Mouse (Mus musculus): ENCODE data around the gene Chrnb1. TPM values are rescaled to one million over a fixed set of nuclear protein-coding genes. Genes with fewer than 3 reads are reported as not detected.

Chrnb1 gene
- total and polyA plus RNA-seq, 3 experiments = 0.31 to 1.6 TPM; not detected in 1

DNA sequence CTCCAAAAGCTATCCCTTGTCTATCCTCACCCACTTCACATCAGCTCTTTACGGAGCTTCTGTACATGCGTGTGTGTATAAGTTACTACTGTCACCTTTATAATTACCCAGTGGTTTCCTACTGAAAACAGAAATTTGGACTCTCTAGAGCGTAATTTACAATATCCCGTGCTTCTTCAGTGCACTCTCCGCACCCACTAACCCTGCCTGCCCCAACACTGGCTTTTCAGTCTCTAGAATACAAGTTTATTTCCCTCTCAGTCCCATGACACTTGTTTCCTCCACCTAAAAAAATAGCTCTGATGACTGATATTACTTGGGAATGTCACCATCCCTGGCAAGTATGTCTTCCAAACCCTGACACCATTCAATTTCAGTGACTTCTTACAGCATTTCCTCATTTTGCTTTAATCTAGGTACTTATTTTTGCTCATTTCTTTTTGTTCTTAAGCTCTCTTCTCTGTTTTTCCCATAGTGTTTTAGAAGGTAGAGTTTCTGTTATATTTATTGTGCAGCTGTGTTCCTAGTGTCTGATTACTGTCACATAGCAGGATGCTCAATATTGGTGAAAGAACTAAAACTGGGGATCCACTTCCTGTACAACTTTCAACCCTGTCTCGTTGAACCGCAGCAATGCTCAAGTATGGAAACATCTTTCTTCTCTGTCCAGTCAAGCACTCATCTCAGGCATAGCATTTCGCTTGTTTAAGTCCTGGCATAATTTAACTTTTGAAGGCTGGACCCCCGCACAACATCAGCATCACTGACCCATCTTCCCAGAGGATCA, 38.2 kb downstream of the Chrnb1 start (continued):
- TF ChIP-seq TBP (IDR thresholded peaks at IDR 0.05; ENCODE audit: low read depth, low read length) = no peak
- no peak for TF ChIP-seq TCF12 (IDR thresholded peaks at IDR 0.05; ENCODE audit: low read depth, low read length)
- no peak for TF ChIP-seq TAL1 (IDR thresholded peaks at IDR 0.05; ENCODE audit: low read length)
- TF ChIP-seq RCOR1 (IDR thresholded peaks at IDR 0.05; ENCODE audit: low read depth, low read length) = no peak
- no peak for TF ChIP-seq RAD21 (IDR thresholded peaks at IDR 0.05; ENCODE audit: low read depth, low read length)
- TF ChIP-seq GATA1 (IDR thresholded peaks at IDR 0.05; ENCODE audit: low read depth, low read length) = peak; percentile 4; the same call in 1 of the 2 replicates
- TF ChIP-seq KAT2A (conservative IDR thresholded peaks at IDR 0.05; ENCODE audit: low read depth, low read length) = no peak
- no peak for TF ChIP-seq JUND (IDR thresholded peaks at IDR 0.05; ENCODE audit: low read depth, low read length)
- no peak; the same call in 1 of the 2 replicates for TF ChIP-seq ELF1 (IDR thresholded peaks at IDR 0.05; ENCODE audit: low read depth, low read length)
- TF ChIP-seq EP300 (IDR thresholded peaks at IDR 0.05; ENCODE audit: low read depth in 1 of 2, low read length in 2 of 2) = peak in 1 of 2 experiments; percentile 56; a peak in 1 of 4 replicates
- TF ChIP-seq MXI1 (IDR thresholded peaks at IDR 0.05; ENCODE audit: low read depth, low read length) = peak; percentile 71; the same call in 1 of the 2 replicates
- no peak for TF ChIP-seq BHLHE40 (IDR thresholded peaks at IDR 0.05; ENCODE audit: borderline replicate concordance, low read depth, low read length)
- no peak for TF ChIP-seq MYC (IDR thresholded peaks at IDR 0.05; ENCODE audit: low read depth, low read length)

DNA sequence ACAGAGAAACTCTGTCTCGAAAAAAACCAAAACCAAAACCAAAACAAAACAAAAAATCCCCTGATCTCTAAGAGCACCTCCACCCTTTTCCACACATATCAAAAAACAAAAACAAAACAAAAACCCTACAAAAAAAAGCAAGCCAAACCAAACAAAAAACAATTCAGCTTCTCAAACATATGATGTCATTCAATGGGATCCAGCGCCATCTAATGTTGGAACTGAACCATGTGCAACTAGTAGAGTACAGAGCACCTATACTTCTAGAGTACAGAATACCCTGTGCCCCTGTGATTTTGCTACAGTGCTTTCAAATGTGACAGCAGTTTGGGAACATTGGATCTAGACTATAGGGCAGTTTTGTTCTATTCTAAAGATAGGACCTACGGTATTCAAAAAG, 41.0 kb downstream of the Chrnb1 start:
- no peak overlapping the region for H3K27ac ChIP-seq (ENCODE audit: control insufficient read depth, low read depth, low read length)
- H3K9me3 ChIP-seq (replicated peaks; ENCODE audit: insufficient read depth, low read length) = no peaks in the 10 kb centered on the region
- DNase-seq (ENCODE audit: low read depth, low spot score) = peak; percentile 83
- H3K9ac ChIP-seq (ENCODE audit: control insufficient read depth, low read depth, low read length, poor library complexity, severe bottlenecking) = no peak overlapping the region
- no peak overlapping the region for H3K4me3 ChIP-seq (ENCODE audit: control insufficient read depth in 1 of 2, insufficient read depth in 1 of 2, low read depth in 2 of 2, low read length in 2 of 2)
- H3K4me1 ChIP-seq (ENCODE audit: control insufficient read depth in 1 of 2, insufficient read depth in 2 of 2, low read length in 2 of 2) = peaks cover 16 to 26% of the 10 kb centered on the region in 2 experiments
- peaks cover 0 to 47% of the 10 kb centered on the region in 2 experiments; a peak in 2 of 4 replicates for H3K36me3 ChIP-seq (ENCODE audit: control insufficient read depth in 1 of 2, insufficient read depth in 2 of 2, low read length in 2 of 2)
- H3K27me3 ChIP-seq (ENCODE audit: control insufficient read depth in 1 of 2, insufficient read depth in 2 of 2, low read length in 2 of 2) = no peaks in the 10 kb centered on the region
- H3K79me2 ChIP-seq (ENCODE audit: control insufficient read depth, insufficient read depth, low read length, poor library complexity) = peaks cover 58% of the 10 kb centered on the region
- TF ChIP-seq TCF12 (IDR thresholded peaks at IDR 0.05; ENCODE audit: low read depth, low read length) (no peak), HCFC1 (IDR thresholded peaks at IDR 0.05; ENCODE audit: low read depth, low read length) (no peak), MAX (IDR thresholded peaks at IDR 0.05; ENCODE audit: low read length) (no peak), CTCF (IDR thresholded peaks at IDR 0.05 in 2 of 3, conservative IDR thresholded peaks at IDR 0.05 in 1 of 3; ENCODE audit: control insufficient read depth in 1 of 3, insufficient read depth in 1 of 3, low read depth in 2 of 3, low read length in 3 of 3, poor library complexity in 1 of 3, severe bottlenecking in 1 of 3) (peak; percentile 8 to 70 (median 42); a peak in 4 of 6 replicates), POLR2AphosphoS5 (IDR thresholded peaks at IDR 0.05; ENCODE audit: borderline replicate concordance, low read depth, low read length) (no peak), RAD21 (IDR thresholded peaks at IDR 0.05; ENCODE audit: low read depth, low read length) (peak; percentile 38), EP300 (IDR thresholded peaks at IDR 0.05; ENCODE audit: low read depth in 1 of 2, low read length in 2 of 2) (no peak), UBTF (IDR thresholded peaks at IDR 0.05; ENCODE audit: borderline replicate concordance, insufficient read depth, low read depth, low read length) (no peak), JUND (IDR thresholded peaks at IDR 0.05; ENCODE audit: low read depth, low read length) (no peak), GABPA (IDR thresholded peaks at IDR 0.05; ENCODE audit: low read depth, low read length) (no peak), TBP (IDR thresholded peaks at IDR 0.05; ENCODE audit: low read depth, low read length) (0 out of 2 replicates have a peak, but pooled peaks have one; percentile 28), MYC (IDR thresholded peaks at IDR 0.05; ENCODE audit: low read depth, low read length) (peak; percentile 64; the same call in 1 of the 2 replicates), ELF1 (IDR thresholded peaks at IDR 0.05; ENCODE audit: low read depth, low read length) (no peak), TAL1 (IDR thresholded peaks at IDR 0.05; ENCODE audit: low read length) (no peak), CHD1 (IDR thresholded peaks at IDR 0.05; ENCODE audit: low read depth, low read length) (no peak), ZMIZ1 (IDR thresholded peaks at IDR 0.05; ENCODE audit: low read depth, low read length) (no peak), MAZ (IDR thresholded peaks at IDR 0.05; ENCODE audit: low read depth, low read length) (no peak), POLR2AphosphoS2 (IDR thresholded peaks at IDR 0.05; ENCODE audit: low read length) (no peak), MEF2A (IDR thresholded peaks at IDR 0.05; ENCODE audit: extremely low read depth, insufficient replicate concordance, low read depth, low read length, poor library complexity, severe bottlenecking) (no peak), USF1 (IDR thresholded peaks at IDR 0.05; ENCODE audit: low read depth, low read length) (no peak), CHD2 (IDR thresholded peaks at IDR 0.05; ENCODE audit: low read length) (no peak), USF2 (IDR thresholded peaks at IDR 0.05; ENCODE audit: borderline replicate concordance in 1 of 2, insufficient read depth in 1 of 2, low read depth in 1 of 2, low read length in 2 of 2) (no peak), NRF1 (IDR thresholded peaks at IDR 0.05; ENCODE audit: insufficient read depth, low read depth, low read length, poor library complexity, severe bottlenecking) (no peak), RCOR1 (IDR thresholded peaks at IDR 0.05; ENCODE audit: low read depth, low read length) (no peak), ZC3H11A (IDR thresholded peaks at IDR 0.05; ENCODE audit: low read depth, low read length) (peak; percentile 18; the same call in 1 of the 2 replicates), MXI1 (IDR thresholded peaks at IDR 0.05; ENCODE audit: low read depth, low read length) (no peak), KAT2A (conservative IDR thresholded peaks at IDR 0.05; ENCODE audit: low read depth, low read length) (no peak), MAFK (IDR thresholded peaks at IDR 0.05; ENCODE audit: borderline replicate concordance, low read depth, low read length) (no peak)
